Mouse (Mus musculus): ENCODE data around the gene Gm8764. TPM values are rescaled to one million over a fixed set of nuclear protein-coding genes. Genes with fewer than 3 reads are reported as not detected.
"Not testable (repeated sequence)": the region's sequence is repeated elsewhere in the genome, so short reads cannot be mapped to it uniquely, and the experiment has no call there.

Gm8764 gene
- polyA plus RNA-seq (2015; fragmentation: Nextera tagmentation; extraction: Ambion mirVana): not detected in 2 replicates

DNA sequence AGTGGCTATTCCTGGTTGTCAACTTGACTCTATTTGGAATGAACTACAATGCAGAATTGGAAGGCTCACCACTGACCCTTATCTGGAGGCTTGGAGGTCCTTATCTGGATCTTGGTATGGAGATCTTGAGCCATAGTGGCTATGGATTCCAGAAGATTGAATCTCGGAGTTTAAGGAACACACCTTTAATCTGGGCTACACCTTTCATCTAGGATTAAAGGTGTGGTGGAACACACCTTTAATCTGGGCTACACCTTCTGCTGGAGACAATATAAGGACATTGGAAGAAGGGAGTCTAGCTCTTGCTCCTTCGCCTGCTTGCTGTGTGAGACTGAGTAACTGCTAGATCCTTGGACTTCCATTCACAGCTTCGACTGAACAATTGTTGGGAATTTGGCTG lies at the start of gene Gm8764:
Gm8764 (plus strand) TSS at position 301 of the 400 bp plus-strand sequence.
- not testable (repeated sequence) for ATAC-seq (ENCODE audit: insufficient number of reproducible peaks, insufficient read depth, low FRiP score, low TSS enrichment, low read depth); H3K9me3 ChIP-seq

GRCm38 (mm10) chr10:104110044-104110443 lies 49.8 kb upstream of the Gm8764 start:
- Histone ChIP-seq H3K36me3 (no peaks in the 10 kb centered on the region), H3K9ac (no peak overlapping the region), H3K9me3 (no peaks in the 10 kb centered on the region), H3K4me2 (no peak overlapping the region), H3K27me3 (no peaks in the 10 kb centered on the region), H3K27ac (no peak overlapping the region), H3K4me1 (no peaks in the 10 kb centered on the region), H3K4me3 (no peak overlapping the region)
- ATAC-seq (ENCODE audit: insufficient number of reproducible peaks, insufficient read depth, low FRiP score, low TSS enrichment, low read depth): no peak
- 79% methylated on average over 3 of the region's 3 CpGs for WGBS

More for the DNA sequence above, at the start of gene Gm8764:
- H3K4me3 ChIP-seq, H3K36me3 ChIP-seq, H3K4me2 ChIP-seq, H3K27me3 ChIP-seq, H3K9ac ChIP-seq, H3K4me1 ChIP-seq, H3K27ac ChIP-seq: not testable (repeated sequence)
- WGBS: no CpG with 5 or more reads among the region's 3 CpGs

- no peaks in the 10 kb centered on the region for H3K36me3 ChIP-seq
- no peaks in the 10 kb centered on the region for H3K9me3 ChIP-seq
- ATAC-seq (ENCODE audit: insufficient number of reproducible peaks, insufficient read depth, low FRiP score, low TSS enrichment, low read depth): no peak
- no peak overlapping the region for H3K27ac ChIP-seq
- H3K4me3 ChIP-seq: no peak overlapping the region
- H3K9ac ChIP-seq: no peak overlapping the region
- no peaks in the 10 kb centered on the region for H3K4me1 ChIP-seq
- H3K27me3 ChIP-seq: no peaks in the 10 kb centered on the region
- 75% methylated on average over 2 of the region's 2 CpGs for WGBS
- H3K4me2 ChIP-seq: no peak overlapping the region
Observed at GRCm38 (mm10) chr10:104118312-104118711, 41.5 kb upstream of the Gm8764 start.

GRCm38 (mm10) chr10:104142687-104143086 lies 17.1 kb upstream of the Gm8764 start, which contains the start of gene Gm21293:
Gene Gm21293 (plus strand): TSS chr10:104142987.
- H3K27ac ChIP-seq; ATAC-seq (ENCODE audit: insufficient number of reproducible peaks, insufficient read depth, low FRiP score, low TSS enrichment, low read depth); H3K4me1 ChIP-seq; H3K4me2 ChIP-seq; H3K9me3 ChIP-seq; H3K27me3 ChIP-seq; H3K4me3 ChIP-seq; H3K9ac ChIP-seq; H3K36me3 ChIP-seq: not testable (repeated sequence)
- no CpG with 5 or more reads among the region's 3 CpGs for WGBS

- not testable (repeated sequence) for H3K27ac ChIP-seq; H3K36me3 ChIP-seq; H3K4me1 ChIP-seq; H3K9me3 ChIP-seq; ATAC-seq (ENCODE audit: insufficient number of reproducible peaks, insufficient read depth, low FRiP score, low TSS enrichment, low read depth); H3K4me3 ChIP-seq; H3K27me3 ChIP-seq; H3K4me2 ChIP-seq; H3K9ac ChIP-seq
- WGBS: no CpG with 5 or more reads among the region's 3 CpGs
Observed at GRCm38 (mm10) chr10:104151197-104151596, 8.6 kb upstream of the Gm8764 start, which contains the start of gene Gm6763. Gene Gm6763 (plus strand): TSS chr10:104151497.

DNA sequence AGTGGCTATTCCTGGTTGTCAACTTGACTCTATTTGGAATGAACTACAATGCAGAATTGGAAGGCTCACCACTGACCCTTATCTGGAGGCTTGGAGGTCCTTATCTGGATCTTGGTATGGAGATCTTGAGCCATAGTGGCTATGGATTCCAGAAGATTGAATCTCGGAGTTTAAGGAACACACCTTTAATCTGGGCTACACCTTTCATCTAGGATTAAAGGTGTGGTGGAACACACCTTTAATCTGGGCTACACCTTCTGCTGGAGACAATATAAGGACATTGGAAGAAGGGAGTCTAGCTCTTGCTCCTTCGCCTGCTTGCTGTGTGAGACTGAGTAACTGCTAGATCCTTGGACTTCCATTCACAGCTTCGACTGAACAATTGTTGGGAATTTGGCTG lies 8.4 kb downstream of the Gm8764 start, which contains the start of gene Gm21304:
Gm21304 (plus strand) TSS at position 301 of the 400 bp plus-strand sequence.
- ATAC-seq (ENCODE audit: insufficient number of reproducible peaks, insufficient read depth, low FRiP score, low TSS enrichment, low read depth); H3K9me3 ChIP-seq; H3K4me1 ChIP-seq; H3K36me3 ChIP-seq; H3K27ac ChIP-seq; H3K27me3 ChIP-seq; H3K9ac ChIP-seq; H3K4me2 ChIP-seq; H3K4me3 ChIP-seq: not testable (repeated sequence)
- no CpG with 5 or more reads among the region's 3 CpGs for WGBS

DNA sequence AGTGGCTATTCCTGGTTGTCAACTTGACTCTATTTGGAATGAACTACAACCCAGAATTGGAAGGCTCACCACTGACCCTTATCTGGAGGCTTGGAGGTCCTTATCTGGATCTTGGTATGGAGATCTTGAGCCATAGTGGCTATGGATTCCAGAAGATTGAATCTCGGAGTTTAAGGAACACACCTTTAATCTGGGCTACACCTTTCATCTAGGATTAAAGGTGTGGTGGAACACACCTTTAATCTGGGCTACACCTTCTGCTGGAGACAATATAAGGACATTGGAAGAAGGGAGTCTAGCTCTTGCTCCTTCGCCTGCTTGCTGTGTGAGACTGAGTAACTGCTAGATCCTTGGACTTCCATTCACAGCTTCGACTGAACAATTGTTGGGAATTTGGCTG lies 16.9 kb downstream of the Gm8764 start, which contains the start of gene Gm21312:
Gm21312 (plus strand) TSS at position 301 of the 400 bp plus-strand sequence.
- H3K27me3 ChIP-seq; H3K9ac ChIP-seq; H3K36me3 ChIP-seq; ATAC-seq (ENCODE audit: insufficient number of reproducible peaks, insufficient read depth, low FRiP score, low TSS enrichment, low read depth); H3K4me2 ChIP-seq; H3K9me3 ChIP-seq; H3K4me1 ChIP-seq; H3K4me3 ChIP-seq; H3K27ac ChIP-seq: not testable (repeated sequence)
- no CpG with 5 or more reads among the region's 3 CpGs for WGBS

DNA sequence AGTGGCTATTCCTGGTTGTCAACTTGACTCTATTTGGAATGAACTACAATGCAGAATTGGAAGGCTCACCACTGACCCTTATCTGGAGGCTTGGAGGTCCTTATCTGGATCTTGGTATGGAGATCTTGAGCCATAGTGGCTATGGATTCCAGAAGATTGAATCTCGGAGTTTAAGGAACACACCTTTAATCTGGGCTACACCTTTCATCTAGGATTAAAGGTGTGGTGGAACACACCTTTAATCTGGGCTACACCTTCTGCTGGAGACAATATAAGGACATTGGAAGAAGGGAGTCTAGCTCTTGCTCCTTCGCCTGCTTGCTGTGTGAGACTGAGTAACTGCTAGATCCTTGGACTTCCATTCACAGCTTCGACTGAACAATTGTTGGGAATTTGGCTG lies 25.4 kb downstream of the Gm8764 start, which contains the start of gene Gm20765:
Gm20765 (plus strand) TSS at position 301 of the 400 bp plus-strand sequence.
- H3K4me3 ChIP-seq; H3K4me1 ChIP-seq; H3K36me3 ChIP-seq; H3K4me2 ChIP-seq; ATAC-seq (ENCODE audit: insufficient number of reproducible peaks, insufficient read depth, low FRiP score, low TSS enrichment, low read depth); H3K27ac ChIP-seq; H3K9me3 ChIP-seq; H3K27me3 ChIP-seq; H3K9ac ChIP-seq: not testable (repeated sequence)
- no CpG with 5 or more reads among the region's 3 CpGs for WGBS

DNA sequence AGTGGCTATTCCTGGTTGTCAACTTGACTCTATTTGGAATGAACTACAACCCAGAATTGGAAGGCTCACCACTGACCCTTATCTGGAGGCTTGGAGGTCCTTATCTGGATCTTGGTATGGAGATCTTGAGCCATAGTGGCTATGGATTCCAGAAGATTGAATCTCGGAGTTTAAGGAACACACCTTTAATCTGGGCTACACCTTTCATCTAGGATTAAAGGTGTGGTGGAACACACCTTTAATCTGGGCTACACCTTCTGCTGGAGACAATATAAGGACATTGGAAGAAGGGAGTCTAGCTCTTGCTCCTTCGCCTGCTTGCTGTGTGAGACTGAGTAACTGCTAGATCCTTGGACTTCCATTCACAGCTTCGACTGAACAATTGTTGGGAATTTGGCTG lies 33.9 kb downstream of the Gm8764 start, which contains the start of gene Gm4340:
Gm4340 (plus strand) TSS at position 301 of the 400 bp plus-strand sequence.
- no CpG with 5 or more reads among the region's 3 CpGs for WGBS
- H3K9me3 ChIP-seq; H3K4me2 ChIP-seq; H3K4me3 ChIP-seq; H3K4me1 ChIP-seq; H3K36me3 ChIP-seq; H3K9ac ChIP-seq; H3K27ac ChIP-seq; ATAC-seq (ENCODE audit: insufficient number of reproducible peaks, insufficient read depth, low FRiP score, low TSS enrichment, low read depth); H3K27me3 ChIP-seq: not testable (repeated sequence)

- H3K27me3 ChIP-seq: no peaks in the 10 kb centered on the region
- H3K4me3 ChIP-seq: no peak overlapping the region
- no peaks in the 10 kb centered on the region for H3K4me1 ChIP-seq
- H3K36me3 ChIP-seq: no peaks in the 10 kb centered on the region
- 81% methylated on average over 1 of the region's 1 CpGs for WGBS
- no peak overlapping the region for H3K4me2 ChIP-seq
- no peaks in the 10 kb centered on the region for H3K9me3 ChIP-seq
- H3K27ac ChIP-seq: no peak overlapping the region
- no peak for ATAC-seq (ENCODE audit: insufficient number of reproducible peaks, insufficient read depth, low FRiP score, low TSS enrichment, low read depth)
- no peak overlapping the region for H3K9ac ChIP-seq
Observed at GRCm38 (mm10) chr10:104209655-104210054, 49.8 kb downstream of the Gm8764 start.

GRCm38 (mm10) chr10:104210268-104210990 lies 50.6 kb downstream of the Gm8764 start:
- no peak for ATAC-seq (ENCODE audit: insufficient number of reproducible peaks, insufficient read depth, low FRiP score, low TSS enrichment, low read depth)
- H3K4me3 ChIP-seq: no peak overlapping the region
- no peaks in the 10 kb centered on the region for H3K36me3 ChIP-seq
- H3K27ac ChIP-seq: no peak overlapping the region
- no peak overlapping the region for H3K4me2 ChIP-seq
- no peaks in the 10 kb centered on the region for H3K27me3 ChIP-seq
- WGBS: 75% methylated on average over 3 of the region's 3 CpGs
- no peaks in the 10 kb centered on the region for H3K9me3 ChIP-seq
- no peaks in the 10 kb centered on the region for H3K4me1 ChIP-seq
- no peak overlapping the region for H3K9ac ChIP-seq

Data from embryonic facial prominence, embryonic 13.5 days (tissue).